Mouse (Mus musculus): Measurements from ENCODE around the gene Prkn. TPM values are rescaled to one million over a fixed set of nuclear protein-coding genes. Genes with fewer than 3 reads are reported as not detected.

Gene Prkn
- total and polyA plus RNA-seq, 3 experiments: 0.39 to 0.50 TPM; not detected in 1

GRCm38 (mm10) chr17:11618886-11619590 lies 778.9 kb downstream of the Prkn start:
- TF ChIP-seq ETS1 (IDR thresholded peaks at IDR 0.05; ENCODE audit: low read depth, low read length): no peak
- TF ChIP-seq USF2 (IDR thresholded peaks at IDR 0.05; ENCODE audit: borderline replicate concordance in 1 of 2, insufficient read depth in 1 of 2, low read depth in 1 of 2, low read length in 2 of 2): no peak
- no peak for TF ChIP-seq SMC3 (IDR thresholded peaks at IDR 0.05; ENCODE audit: low read depth, low read length)
- TF ChIP-seq JUND (IDR thresholded peaks at IDR 0.05; ENCODE audit: low read depth, low read length): no peak
- no peak for TF ChIP-seq MXI1 (IDR thresholded peaks at IDR 0.05; ENCODE audit: low read depth, low read length)
- Histone ChIP-seq H3K36me3 (ENCODE audit: control insufficient read depth in 1 of 2, insufficient read depth in 2 of 2, low read length in 2 of 2) (no peaks in the 10 kb centered on the region), H3K4me1 (ENCODE audit: control insufficient read depth in 1 of 2, insufficient read depth in 2 of 2, low read length in 2 of 2) (no peaks in the 10 kb centered on the region), H3K4me3 (ENCODE audit: control insufficient read depth in 1 of 2, insufficient read depth in 1 of 2, low read depth in 2 of 2, low read length in 2 of 2) (no peak overlapping the region), H3K9me3 (replicated peaks; ENCODE audit: insufficient read depth, low read length) (no peaks in the 10 kb centered on the region), H3K27me3 (ENCODE audit: control insufficient read depth in 1 of 2, insufficient read depth in 2 of 2, low read length in 2 of 2) (no peaks in the 10 kb centered on the region), H3K27ac (ENCODE audit: control insufficient read depth, low read depth, low read length) (no peak overlapping the region), H3K9ac (ENCODE audit: control insufficient read depth, low read depth, low read length, poor library complexity, severe bottlenecking) (no peak overlapping the region), H3K79me2 (ENCODE audit: control insufficient read depth, insufficient read depth, low read length, poor library complexity) (no peaks in the 10 kb centered on the region)
- no peak for DNase-seq (ENCODE audit: low read depth, low spot score)

GRCm38 (mm10) chr17:11620770-11621169 lies 780.6 kb downstream of the Prkn start:
- Histone ChIP-seq H3K36me3 (ENCODE audit: control insufficient read depth in 1 of 2, insufficient read depth in 2 of 2, low read length in 2 of 2) (no peaks in the 10 kb centered on the region), H3K79me2 (ENCODE audit: control insufficient read depth, insufficient read depth, low read length, poor library complexity) (no peaks in the 10 kb centered on the region), H3K9me3 (replicated peaks; ENCODE audit: insufficient read depth, low read length) (no peaks in the 10 kb centered on the region), H3K27me3 (ENCODE audit: control insufficient read depth in 1 of 2, insufficient read depth in 2 of 2, low read length in 2 of 2) (no peaks in the 10 kb centered on the region), H3K9ac (ENCODE audit: control insufficient read depth, low read depth, low read length, poor library complexity, severe bottlenecking) (no peak overlapping the region), H3K27ac (ENCODE audit: control insufficient read depth, low read depth, low read length) (no peak overlapping the region), H3K4me3 (ENCODE audit: control insufficient read depth in 1 of 2, insufficient read depth in 1 of 2, low read depth in 2 of 2, low read length in 2 of 2) (no peak overlapping the region), H3K4me1 (ENCODE audit: control insufficient read depth in 1 of 2, insufficient read depth in 2 of 2, low read length in 2 of 2) (no peaks in the 10 kb centered on the region)
- DNase-seq (ENCODE audit: low read depth, low spot score): no peak
- TF ChIP-seq ETS1 (IDR thresholded peaks at IDR 0.05; ENCODE audit: low read depth, low read length): no peak
- no peak for TF ChIP-seq MXI1 (IDR thresholded peaks at IDR 0.05; ENCODE audit: low read depth, low read length)
- no peak for TF ChIP-seq MAFK (IDR thresholded peaks at IDR 0.05; ENCODE audit: borderline replicate concordance, low read depth, low read length)
- TF ChIP-seq CTCF (IDR thresholded peaks at IDR 0.05 in 2 of 3, conservative IDR thresholded peaks at IDR 0.05 in 1 of 3; ENCODE audit: control insufficient read depth in 1 of 3, insufficient read depth in 1 of 3, low read depth in 2 of 3, low read length in 3 of 3, poor library complexity in 1 of 3, severe bottlenecking in 1 of 3): no peak
- TF ChIP-seq POLR2AphosphoS2 (IDR thresholded peaks at IDR 0.05; ENCODE audit: low read length): no peak
- TF ChIP-seq NELFE (IDR thresholded peaks at IDR 0.05; ENCODE audit: low read depth, low read length): no peak
- TF ChIP-seq HCFC1 (IDR thresholded peaks at IDR 0.05; ENCODE audit: low read depth, low read length): no peak

GRCm38 (mm10) chr17:11621492-11621891 lies 781.3 kb downstream of the Prkn start:
- Histone ChIP-seq H3K9ac (ENCODE audit: control insufficient read depth, low read depth, low read length, poor library complexity, severe bottlenecking) (no peak overlapping the region), H3K4me3 (ENCODE audit: control insufficient read depth in 1 of 2, insufficient read depth in 1 of 2, low read depth in 2 of 2, low read length in 2 of 2) (no peak overlapping the region), H3K27me3 (ENCODE audit: control insufficient read depth in 1 of 2, insufficient read depth in 2 of 2, low read length in 2 of 2) (no peaks in the 10 kb centered on the region), H3K36me3 (ENCODE audit: control insufficient read depth in 1 of 2, insufficient read depth in 2 of 2, low read length in 2 of 2) (no peaks in the 10 kb centered on the region), H3K4me1 (ENCODE audit: control insufficient read depth in 1 of 2, insufficient read depth in 2 of 2, low read length in 2 of 2) (no peaks in the 10 kb centered on the region), H3K27ac (ENCODE audit: control insufficient read depth, low read depth, low read length) (no peak overlapping the region), H3K79me2 (ENCODE audit: control insufficient read depth, insufficient read depth, low read length, poor library complexity) (no peaks in the 10 kb centered on the region), H3K9me3 (replicated peaks; ENCODE audit: insufficient read depth, low read length) (no peaks in the 10 kb centered on the region)
- DNase-seq (ENCODE audit: low read depth, low spot score): peak; percentile 68
- TF ChIP-seq GATA1 (IDR thresholded peaks at IDR 0.05; ENCODE audit: low read depth, low read length) (no peak), MXI1 (IDR thresholded peaks at IDR 0.05; ENCODE audit: low read depth, low read length) (no peak), NELFE (IDR thresholded peaks at IDR 0.05; ENCODE audit: low read depth, low read length) (no peak), POLR2AphosphoS5 (IDR thresholded peaks at IDR 0.05; ENCODE audit: borderline replicate concordance, low read depth, low read length) (no peak), CTCF (IDR thresholded peaks at IDR 0.05 in 2 of 3, conservative IDR thresholded peaks at IDR 0.05 in 1 of 3; ENCODE audit: control insufficient read depth in 1 of 3, insufficient read depth in 1 of 3, low read depth in 2 of 3, low read length in 3 of 3, poor library complexity in 1 of 3, severe bottlenecking in 1 of 3) (peak; percentile 52 to 65 (median 59)), ZKSCAN1 (IDR thresholded peaks at IDR 0.05; ENCODE audit: low read depth, low read length) (no peak), TAL1 (IDR thresholded peaks at IDR 0.05; ENCODE audit: low read length) (no peak), SMC3 (IDR thresholded peaks at IDR 0.05; ENCODE audit: low read depth, low read length) (peak; percentile 52), CHD2 (IDR thresholded peaks at IDR 0.05; ENCODE audit: low read length) (no peak), RAD21 (IDR thresholded peaks at IDR 0.05; ENCODE audit: low read depth, low read length) (peak; percentile 41), POLR2A (IDR thresholded peaks at IDR 0.05; ENCODE audit: control insufficient read depth in 1 of 2, insufficient read depth in 1 of 2, low read depth in 1 of 2, low read length in 2 of 2, poor library complexity in 1 of 2) (no peak), SIN3A (IDR thresholded peaks at IDR 0.05; ENCODE audit: low read length) (no peak), ELF1 (IDR thresholded peaks at IDR 0.05; ENCODE audit: low read depth, low read length) (no peak), ETS1 (IDR thresholded peaks at IDR 0.05; ENCODE audit: low read depth, low read length) (no peak), GABPA (IDR thresholded peaks at IDR 0.05; ENCODE audit: low read depth, low read length) (no peak), E2F4 (IDR thresholded peaks at IDR 0.05; ENCODE audit: borderline replicate concordance, low read depth, low read length) (no peak), ZMIZ1 (IDR thresholded peaks at IDR 0.05; ENCODE audit: low read depth, low read length) (no peak), UBTF (IDR thresholded peaks at IDR 0.05; ENCODE audit: borderline replicate concordance, insufficient read depth, low read depth, low read length) (no peak), RCOR1 (IDR thresholded peaks at IDR 0.05; ENCODE audit: low read depth, low read length) (no peak)

Measured in MEL (cell line).